Mouse (Mus musculus): ENCODE measurements around the gene Tmem208.

Gene Tmem208

GRCm38 (mm10) chr8:105325641-105326093, 487 bp upstream of the Tmem208 start:
- DNase-seq (ENCODE audit: low read depth, low spot score), result no peak

GRCm38 (mm10) chr8:105326968-105327367, 814 bp downstream of the Tmem208 start:
- no peak for DNase-seq (ENCODE audit: low read depth, low spot score)

- DNase-seq (ENCODE audit: low read depth, low spot score), result no peak
Observed at GRCm38 (mm10) chr8:105330325-105330724, 4.2 kb downstream of the Tmem208 start.

GRCm38 (mm10) chr8:105331469-105331868, 5.3 kb downstream of the Tmem208 start:
- DNase-seq (ENCODE audit: low read depth, low spot score), result no peak

GRCm38 (mm10) chr8:105331931-105332330, 5.8 kb downstream of the Tmem208 start:
- DNase-seq (ENCODE audit: low read depth, low spot score), result no peak

- DNase-seq (ENCODE audit: low read depth, low spot score), result no peak
Observed at GRCm38 (mm10) chr8:105332523-105332922, 6.4 kb downstream of the Tmem208 start.

- no peak for DNase-seq (ENCODE audit: low read depth, low spot score)
Observed at GRCm38 (mm10) chr8:105336373-105337130, 10.4 kb downstream of the Tmem208 start.

GRCm38 (mm10) chr8:105338992-105339391, 12.8 kb downstream of the Tmem208 start:
- DNase-seq (ENCODE audit: low read depth, low spot score), result no peak

GRCm38 (mm10) chr8:105339886-105340635, 13.9 kb downstream of the Tmem208 start:
- DNase-seq (ENCODE audit: low read depth, low spot score), result no peak

GRCm38 (mm10) chr8:105341399-105341798, 15.2 kb downstream of the Tmem208 start:
- DNase-seq (ENCODE audit: low read depth, low spot score), result no peak

- no peak for DNase-seq (ENCODE audit: low read depth, low spot score)
Observed at GRCm38 (mm10) chr8:105342768-105343167, 16.6 kb downstream of the Tmem208 start.

GRCm38 (mm10) chr8:105343791-105344574, 17.8 kb downstream of the Tmem208 start:
- DNase-seq (ENCODE audit: low read depth, low spot score), result no peak

- DNase-seq (ENCODE audit: low read depth, low spot score), result no peak
Observed at GRCm38 (mm10) chr8:105345061-105345975, 19.2 kb downstream of the Tmem208 start.

GRCm38 (mm10) chr8:105346611-105347427, 20.7 kb downstream of the Tmem208 start:
- DNase-seq (ENCODE audit: low read depth, low spot score), result no peak

- DNase-seq (ENCODE audit: low read depth, low spot score), result peak; percentile 89
Observed at GRCm38 (mm10) chr8:105347428-105348221, 21.5 kb downstream of the Tmem208 start, which contains the start of gene Fhod1. Fhod1 (minus strand) TSS chr8:105347953.

GRCm38 (mm10) chr8:105348450-105349095, 22.4 kb downstream of the Tmem208 start, which contains the start of gene Slc9a5:
Slc9a5 (plus strand) TSS chr8:105348843.
- DNase-seq (ENCODE audit: low read depth, low spot score), result peak; percentile 33

- peak; percentile 34 for DNase-seq (ENCODE audit: low read depth, low spot score)
Observed at GRCm38 (mm10) chr8:105349096-105349771, 23.1 kb downstream of the Tmem208 start.

GRCm38 (mm10) chr8:105350186-105350585, 24.0 kb downstream of the Tmem208 start:
- DNase-seq (ENCODE audit: low read depth, low spot score), result no peak
